Mouse (Mus musculus) erythroblast, embryonic 14.5 days (primary cell): ENCODE results near the gene Crebrf. TPM values are rescaled to one million over a fixed set of nuclear protein-coding genes. Genes with fewer than 3 reads are reported as not detected.

Experiments used
- H3K27me3 ChIP-seq: 2 replicates; pipeline ENCODE4 v1.6.1; 2012; ENCODE audit warnings: inconsistent platforms; ENCODE audit not compliant: control insufficient read depth
- H3K36me3 ChIP-seq: 2 replicates; pipeline ENCODE4 v1.6.1; 2012; ENCODE audit warnings: mild to moderate bottlenecking, inconsistent platforms; ENCODE audit not compliant: control insufficient read depth
- H3K4me1 ChIP-seq: 2 replicates; pipeline ENCODE4 v1.6.1; 2012; ENCODE audit warnings: inconsistent platforms; ENCODE audit not compliant: control insufficient read depth
- H3K4me3 ChIP-seq: replicated peaks from 2 replicates; pipeline ENCODE3; 2012; ENCODE audit warnings: moderate library complexity, mild to moderate bottlenecking, inconsistent platforms
- H3K9me3 ChIP-seq: 2 replicates; pipeline ENCODE4 v1.6.1; 2012; ENCODE audit warnings: low read length, inconsistent platforms, mixed read lengths; ENCODE audit not compliant: control insufficient read depth
- GATA1 ChIP-seq: IDR thresholded peaks from 2 replicates; pipeline ENCODE4 v1.6.1; 2012; ENCODE audit warnings: low read length, inconsistent platforms, mixed read lengths
- TAL1 ChIP-seq: IDR thresholded peaks from 3 replicates; pipeline ENCODE4 v1.6.1; 2012; ENCODE audit warnings: low read length, inconsistent platforms, mixed read lengths
- polyA plus RNA-seq: library from polyadenylated mRNA; stranded (reverse); fragments of >175 nt; gene quantifications from 2 replicates; pipeline ENCODE4 v1.2.3, GENCODE M21; 2012

The Crebrf gene
- polyA plus RNA-seq, 1 experiment, result 0.10 TPM

GRCm38 (mm10) chr17:26688795-26689735 is 26.4 kb upstream of the Crebrf start:
- peaks cover 57% of the 10 kb centered on the region for H3K36me3 ChIP-seq
- no peaks in the 10 kb centered on the region for H3K27me3 ChIP-seq
- TF ChIP-seq GATA1 (no peak), TAL1 (no peak)
- no peak overlapping the region for H3K4me3 ChIP-seq
- peaks cover 23% of the 10 kb centered on the region for H3K4me1 ChIP-seq
- no peaks in the 10 kb centered on the region for H3K9me3 ChIP-seq

- Histone ChIP-seq H3K9me3 (no peaks in the 10 kb centered on the region), H3K4me3 (no peak overlapping the region), H3K27me3 (no peaks in the 10 kb centered on the region), H3K36me3 (peaks cover 57% of the 10 kb centered on the region), H3K4me1 (peaks cover 23% of the 10 kb centered on the region)
- TF ChIP-seq TAL1 (no peak), GATA1 (no peak)
These were observed 25.6 kb upstream of the Crebrf start for GRCm38 (mm10) chr17:26689810-26690209.

GRCm38 (mm10) chr17:26690236-26690635 is 25.2 kb upstream of the Crebrf start:
- TF ChIP-seq TAL1, result no peak
- no peak for TF ChIP-seq GATA1
- Histone ChIP-seq H3K27me3 (no peaks in the 10 kb centered on the region), H3K4me3 (no peak overlapping the region), H3K9me3 (no peaks in the 10 kb centered on the region), H3K4me1 (peaks cover 23% of the 10 kb centered on the region), H3K36me3 (peaks cover 57% of the 10 kb centered on the region)

GRCm38 (mm10) chr17:26691110-26691509 is 24.3 kb upstream of the Crebrf start:
- TF ChIP-seq GATA1 (no peak), TAL1 (no peak)
- no peak overlapping the region for H3K4me3 ChIP-seq
- peaks cover 21% of the 10 kb centered on the region for H3K4me1 ChIP-seq
- H3K9me3 ChIP-seq, result no peaks in the 10 kb centered on the region
- no peaks in the 10 kb centered on the region for H3K27me3 ChIP-seq
- H3K36me3 ChIP-seq, result peaks cover 59% of the 10 kb centered on the region

GRCm38 (mm10) chr17:26693424-26693823 is 22.0 kb upstream of the Crebrf start:
- no peaks in the 10 kb centered on the region for H3K9me3 ChIP-seq
- H3K4me3 ChIP-seq, result no peak overlapping the region
- H3K27me3 ChIP-seq, result no peaks in the 10 kb centered on the region
- H3K4me1 ChIP-seq, result peaks cover 15% of the 10 kb centered on the region
- TF ChIP-seq TAL1 (no peak), GATA1 (no peak)
- peaks cover 67% of the 10 kb centered on the region for H3K36me3 ChIP-seq

- TF ChIP-seq GATA1 (no peak), TAL1 (no peak)
- H3K4me1 ChIP-seq, result peaks cover 12% of the 10 kb centered on the region
- H3K4me3 ChIP-seq, result no peak overlapping the region
- H3K27me3 ChIP-seq, result no peaks in the 10 kb centered on the region
- peaks cover 73% of the 10 kb centered on the region for H3K36me3 ChIP-seq
- no peaks in the 10 kb centered on the region for H3K9me3 ChIP-seq
These were observed 21.3 kb upstream of the Crebrf start for GRCm38 (mm10) chr17:26694171-26694570.

- H3K27me3 ChIP-seq, result no peaks in the 10 kb centered on the region
- peaks cover 82% of the 10 kb centered on the region for H3K36me3 ChIP-seq
- TF ChIP-seq TAL1 (no peak), GATA1 (no peak)
- H3K9me3 ChIP-seq, result no peaks in the 10 kb centered on the region
- H3K4me1 ChIP-seq, result peaks cover 5% of the 10 kb centered on the region
- no peak overlapping the region for H3K4me3 ChIP-seq
These were observed 20.3 kb upstream of the Crebrf start for GRCm38 (mm10) chr17:26695193-26695592.

GRCm38 (mm10) chr17:26698846-26699245 is 16.6 kb upstream of the Crebrf start:
- Histone ChIP-seq H3K36me3 (peaks cover 91% of the 10 kb centered on the region), H3K4me1 (peaks cover 7% of the 10 kb centered on the region), H3K27me3 (no peaks in the 10 kb centered on the region), H3K9me3 (no peaks in the 10 kb centered on the region), H3K4me3 (no peak overlapping the region)
- TF ChIP-seq TAL1 (no peak), GATA1 (no peak)

GRCm38 (mm10) chr17:26699819-26700616 is 15.4 kb upstream of the Crebrf start:
- no peak for TF ChIP-seq GATA1
- no peak for TF ChIP-seq TAL1

More at GRCm38 (mm10) chr17:26699819-26700616, 15.4 kb upstream of the Crebrf start:
- no peaks in the 10 kb centered on the region for H3K27me3 ChIP-seq
- H3K4me1 ChIP-seq, result peaks cover 7% of the 10 kb centered on the region
- peaks cover 2% of the 10 kb centered on the region; the same call in 1 of the 2 replicates for H3K9me3 ChIP-seq
- peaks cover 83% of the 10 kb centered on the region for H3K36me3 ChIP-seq
- H3K4me3 ChIP-seq, result no peak overlapping the region
